Mouse (Mus musculus) induced T-regulatory cell, adult 2 months (primary cell): ENCODE measurements around the gene Negr1.

Experiments used
- DNase-seq: peaks from one replicate; pipeline ENCODE4 v3.0.0-alpha.2; 2012; ENCODE audit warnings: low read depth

Negr1 gene

GRCm38 (mm10) chr3:156690059-156690605, 128.5 kb downstream of the Negr1 start:
- no peak for DNase-seq

- no peak for DNase-seq
Measured at GRCm38 (mm10) chr3:156698687-156699086, 137.1 kb downstream of the Negr1 start.

GRCm38 (mm10) chr3:156703241-156703640, 141.6 kb downstream of the Negr1 start:
- DNase-seq = no peak

- DNase-seq = no peak
Measured at GRCm38 (mm10) chr3:156710240-156710639, 148.6 kb downstream of the Negr1 start.

GRCm38 (mm10) chr3:156710693-156711092, 149.1 kb downstream of the Negr1 start:
- no peak for DNase-seq

- DNase-seq = no peak
Measured at GRCm38 (mm10) chr3:156736335-156736734, 174.7 kb downstream of the Negr1 start.

- DNase-seq = no peak
Measured at GRCm38 (mm10) chr3:156739529-156739928, 177.9 kb downstream of the Negr1 start.

GRCm38 (mm10) chr3:156743266-156743665, 181.7 kb downstream of the Negr1 start:
- no peak for DNase-seq

- DNase-seq = no peak
Measured at GRCm38 (mm10) chr3:156745218-156745770, 183.7 kb downstream of the Negr1 start.

GRCm38 (mm10) chr3:156747456-156747855, 185.9 kb downstream of the Negr1 start:
- no peak for DNase-seq

GRCm38 (mm10) chr3:156753780-156754373, 192.3 kb downstream of the Negr1 start:
- DNase-seq = no peak

GRCm38 (mm10) chr3:156754790-156755530, 193.4 kb downstream of the Negr1 start:
- no peak for DNase-seq

GRCm38 (mm10) chr3:156765015-156765414, 203.4 kb downstream of the Negr1 start:
- DNase-seq = no peak

GRCm38 (mm10) chr3:156766171-156766845, 204.7 kb downstream of the Negr1 start:
- DNase-seq = no peak

GRCm38 (mm10) chr3:156771626-156772025, 210.0 kb downstream of the Negr1 start:
- no peak for DNase-seq

- DNase-seq = no peak
Measured at GRCm38 (mm10) chr3:156772057-156772456, 210.5 kb downstream of the Negr1 start.

- DNase-seq = no peak
Measured at GRCm38 (mm10) chr3:156784309-156784852, 222.8 kb downstream of the Negr1 start.

GRCm38 (mm10) chr3:156786355-156786754, 224.8 kb downstream of the Negr1 start:
- no peak for DNase-seq

- no peak for DNase-seq
Measured at GRCm38 (mm10) chr3:156791234-156791633, 229.6 kb downstream of the Negr1 start.

- no peak for DNase-seq
Measured at GRCm38 (mm10) chr3:156792743-156793142, 231.1 kb downstream of the Negr1 start.

GRCm38 (mm10) chr3:156794091-156794490, 232.5 kb downstream of the Negr1 start:
- no peak for DNase-seq

- DNase-seq = no peak
Measured at GRCm38 (mm10) chr3:156794610-156795009, 233.0 kb downstream of the Negr1 start.
